Mouse (Mus musculus) forebrain, embryonic 10.5 days (tissue): ENCODE measurements at regions not wholly inside any gene's neighbourhood (a gene's known extent, or its start where the extent isn't known, plus 50 kb on each side); places are given as distances from the start of the nearest gene placed in this dataset.
A peak's percentile ranks its signal among the peaks of the same experiment; 100 is the strongest.

Source experiments
- DNase-seq: peaks from one replicate; pipeline ENCODE4 v3.0.0-alpha.2; 2017; ENCODE audit warnings: low spot score; ENCODE audit errors: extremely low spot score
- H3K27ac ChIP-seq: fragments of 300-500 bp; sonication (generic); 2 replicates; pipeline ENCODE4 v1.5.1; 2016; ENCODE audit warnings: mild to moderate bottlenecking
- H3K27me3 ChIP-seq: fragments of 300-500 bp; sonication (generic); 2 replicates; pipeline ENCODE4 v1.6.1; 2016; ENCODE audit warnings: mild to moderate bottlenecking; ENCODE audit not compliant: poor library complexity, severe bottlenecking
- H3K36me3 ChIP-seq: fragments of 300-500 bp; sonication (generic); replicated peaks from 2 replicates; pipeline ENCODE4 v1.6.1; 2016; ENCODE audit warnings: mild to moderate bottlenecking, moderate library complexity
- H3K4me1 ChIP-seq: fragments of 300-500 bp; sonication (generic); 2 replicates; pipeline ENCODE4 v1.6.1; 2016
- H3K4me3 ChIP-seq: fragments of 300-500 bp; sonication (generic); 2 replicates; pipeline ENCODE4 v1.5.1; 2016; ENCODE audit warnings: mild to moderate bottlenecking, moderate library complexity
- H3K9me3 ChIP-seq: fragments of 300-500 bp; sonication (generic); 2 replicates; pipeline ENCODE4 v1.6.1; 2016; ENCODE audit warnings: mild to moderate bottlenecking, moderate library complexity
- WGBS: fragments of 180-500 bp; shearing (Covaris S2); methylation state at CpG from one replicate; pipeline ENCODE4 v1.1.7; 2016; 5-methylcytosine and 5-hydroxymethylcytosine counted together

DNA sequence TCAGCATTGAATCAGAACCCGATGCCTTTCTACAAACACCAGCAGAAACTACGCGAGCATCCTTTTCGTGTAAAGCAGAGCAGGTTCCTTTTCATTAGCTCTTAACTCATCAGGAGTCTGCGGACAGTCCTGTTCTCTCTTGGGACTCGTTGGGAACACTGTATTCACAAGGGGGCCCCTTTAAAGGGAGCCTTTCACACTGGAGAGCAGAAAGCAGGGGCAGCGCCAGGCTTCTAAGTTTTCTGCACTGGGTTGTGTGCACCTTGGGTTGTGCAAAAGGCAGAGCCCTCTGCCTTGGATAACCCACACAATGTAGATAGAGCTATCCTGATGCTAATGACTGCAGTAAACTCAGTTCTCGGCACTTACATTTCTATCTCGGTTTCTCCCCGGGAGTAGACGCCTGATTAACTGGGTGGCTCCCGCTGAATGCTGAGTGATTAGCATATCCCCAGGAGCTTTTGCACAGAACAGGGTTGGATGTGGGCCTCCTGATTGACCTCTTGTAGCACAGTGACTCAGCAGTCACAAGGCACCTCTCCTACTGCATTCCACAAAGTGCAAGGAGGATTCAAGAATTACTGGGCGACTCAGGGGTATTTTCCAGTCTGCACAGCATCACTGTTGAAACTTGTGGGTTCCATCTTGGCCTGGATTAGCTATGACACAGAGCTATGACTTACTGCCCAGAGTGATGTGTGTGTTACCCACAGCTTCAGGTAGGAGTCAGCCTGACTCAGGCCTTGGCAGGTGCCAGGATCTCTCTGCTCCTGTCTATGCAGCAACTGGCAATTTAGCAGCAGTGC lies 209.8 kb upstream of the Igfbp3 start:
- peak overlapping the region; percentile 27 for H3K4me3 ChIP-seq
- H3K4me1 ChIP-seq: peaks cover 14% of the 10 kb centered on the region
- peak overlapping the region; percentile 75 for H3K27ac ChIP-seq
- no peaks in the 10 kb centered on the region for H3K9me3 ChIP-seq
- 8% methylated on average over 13 of the region's 13 CpGs for WGBS
- no peaks in the 10 kb centered on the region for H3K36me3 ChIP-seq
- no peaks in the 10 kb centered on the region for H3K27me3 ChIP-seq
- DNase-seq: peak; percentile 37

DNA sequence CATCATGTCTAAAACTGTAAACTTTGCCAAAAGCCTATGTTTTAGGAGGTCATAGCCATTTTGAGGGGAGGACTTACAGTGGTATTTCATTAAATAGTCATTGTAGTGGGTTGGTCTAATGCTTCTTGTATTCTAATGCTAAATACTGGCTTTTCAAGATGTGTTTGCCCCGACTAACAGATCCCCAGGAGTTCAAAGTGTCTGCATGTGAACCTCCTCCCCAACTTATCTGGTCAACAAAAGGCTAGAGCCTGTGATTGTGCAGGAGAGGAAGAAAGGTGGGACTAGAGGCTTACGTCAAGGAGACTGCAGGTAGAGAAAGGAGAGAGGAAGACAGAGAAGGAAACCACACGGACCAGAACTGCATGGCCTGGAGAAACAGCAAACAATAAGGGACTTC lies 198.9 kb upstream of the Igfbp3 start:
- Histone ChIP-seq H3K27ac (no peak overlapping the region), H3K9me3 (peaks cover 4% of the 10 kb centered on the region; the same call in 1 of the 2 replicates), H3K36me3 (no peaks in the 10 kb centered on the region), H3K4me3 (no peak overlapping the region), H3K4me1 (no peaks in the 10 kb centered on the region), H3K27me3 (no peaks in the 10 kb centered on the region)
- no peak for DNase-seq
- 73% methylated on average over 3 of the region's 3 CpGs for WGBS

GRCm38 (mm10) chr11:7408992-7409391 lies 195.3 kb upstream of the Igfbp3 start:
- Histone ChIP-seq H3K4me3 (no peak overlapping the region), H3K36me3 (no peaks in the 10 kb centered on the region), H3K9me3 (peaks cover 4% of the 10 kb centered on the region; the same call in 1 of the 2 replicates), H3K27me3 (no peaks in the 10 kb centered on the region), H3K4me1 (no peaks in the 10 kb centered on the region), H3K27ac (no peak overlapping the region)
- DNase-seq: no peak

DNA sequence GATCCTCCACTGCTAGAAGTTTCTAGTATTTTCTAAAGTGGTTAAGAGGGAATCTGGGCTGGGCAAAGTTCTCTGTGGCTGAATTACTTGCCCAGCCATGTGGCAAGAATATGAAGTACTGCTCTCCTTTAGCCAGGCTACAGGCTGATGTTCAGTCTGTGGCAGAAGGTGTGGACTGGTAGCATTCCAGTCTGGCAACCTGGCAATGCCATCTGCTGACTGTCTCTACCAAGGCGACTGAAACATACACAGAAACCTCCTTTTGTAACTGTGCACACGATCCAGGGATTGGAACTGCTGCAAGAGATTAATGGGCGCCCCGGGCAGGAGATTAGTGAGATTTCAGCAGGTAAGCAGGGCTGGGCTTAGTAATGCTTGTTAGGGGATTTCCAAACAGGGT lies 190.9 kb upstream of the Igfbp3 start:
- Histone ChIP-seq H3K27me3 (no peaks in the 10 kb centered on the region), H3K4me1 (no peaks in the 10 kb centered on the region), H3K27ac (no peak overlapping the region), H3K9me3 (no peaks in the 10 kb centered on the region), H3K36me3 (no peaks in the 10 kb centered on the region), H3K4me3 (no peak overlapping the region)
- no peak for DNase-seq
- 78% methylated on average over 4 of the region's 4 CpGs for WGBS

GRCm38 (mm10) chr11:7371835-7372234 lies 158.1 kb upstream of the Igfbp3 start:
- DNase-seq: no peak
- WGBS: 84% methylated on average over 1 of the region's 1 CpGs
- no peaks in the 10 kb centered on the region for H3K9me3 ChIP-seq
- H3K36me3 ChIP-seq: no peaks in the 10 kb centered on the region
- no peaks in the 10 kb centered on the region for H3K27me3 ChIP-seq
- H3K4me3 ChIP-seq: no peak overlapping the region
- H3K4me1 ChIP-seq: no peaks in the 10 kb centered on the region
- no peak overlapping the region for H3K27ac ChIP-seq

GRCm38 (mm10) chr11:7361388-7361787 lies 147.7 kb upstream of the Igfbp3 start:
- 95% methylated on average over 3 of the region's 3 CpGs for WGBS
- no peak overlapping the region for H3K27ac ChIP-seq

DNA sequence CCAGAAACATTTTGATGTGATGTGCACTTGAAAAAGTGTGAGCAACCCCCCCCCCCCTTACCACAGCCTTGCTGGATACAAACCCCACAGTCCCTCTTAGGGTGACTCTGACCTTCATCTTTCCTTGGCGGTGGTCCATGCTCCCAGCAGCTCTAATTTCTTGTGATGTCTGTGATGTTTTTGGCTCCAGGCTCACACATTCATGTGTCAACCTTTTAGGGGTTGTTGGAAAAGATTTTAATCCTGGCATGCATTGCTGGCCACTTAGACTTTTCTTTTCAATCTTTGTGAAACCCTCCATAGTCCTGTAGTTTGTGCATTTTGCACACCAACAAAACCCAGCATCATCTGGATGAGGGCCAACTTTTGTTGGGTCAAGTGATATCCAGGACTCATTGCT lies 134.9 kb upstream of the Igfbp3 start:
- Histone ChIP-seq H3K9me3 (no peaks in the 10 kb centered on the region), H3K4me3 (no peak overlapping the region), H3K4me1 (no peaks in the 10 kb centered on the region), H3K36me3 (no peaks in the 10 kb centered on the region), H3K27ac (no peak overlapping the region), H3K27me3 (no peaks in the 10 kb centered on the region)
- WGBS: 85% methylated on average over 1 of the region's 1 CpGs
- no peak for DNase-seq

More at GRCm38 (mm10) chr11:7361388-7361787, 147.7 kb upstream of the Igfbp3 start:
- no peak for DNase-seq
- no peaks in the 10 kb centered on the region for H3K36me3 ChIP-seq
- H3K4me3 ChIP-seq: no peak overlapping the region
- H3K27me3 ChIP-seq: no peaks in the 10 kb centered on the region
- no peaks in the 10 kb centered on the region for H3K4me1 ChIP-seq
- H3K9me3 ChIP-seq: no peaks in the 10 kb centered on the region

DNA sequence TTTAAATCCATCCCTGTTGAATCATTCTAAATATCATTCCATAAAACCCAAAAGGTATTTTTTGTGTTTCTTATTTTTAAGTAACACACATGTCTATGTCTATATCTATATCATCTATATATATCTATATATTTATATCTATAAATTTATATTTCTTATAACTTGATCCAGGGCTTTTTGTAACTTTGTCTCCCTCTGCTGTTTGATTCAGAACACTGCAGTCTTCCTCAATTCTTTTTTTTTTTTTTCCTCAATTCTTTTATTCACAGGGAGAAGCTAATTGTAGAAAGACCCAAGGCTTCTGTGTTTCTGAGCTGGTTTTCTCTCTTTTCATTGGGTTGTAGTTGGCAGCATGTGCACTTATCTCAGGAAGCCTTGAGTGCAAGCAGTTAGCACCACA lies 124.1 kb upstream of the Igfbp3 start:
- no peak overlapping the region for H3K27ac ChIP-seq
- no peak for DNase-seq
- no peak overlapping the region for H3K4me3 ChIP-seq
- H3K9me3 ChIP-seq: peaks cover 11% of the 10 kb centered on the region
- no peaks in the 10 kb centered on the region for H3K27me3 ChIP-seq
- no peaks in the 10 kb centered on the region for H3K36me3 ChIP-seq
- H3K4me1 ChIP-seq: no peaks in the 10 kb centered on the region

DNA sequence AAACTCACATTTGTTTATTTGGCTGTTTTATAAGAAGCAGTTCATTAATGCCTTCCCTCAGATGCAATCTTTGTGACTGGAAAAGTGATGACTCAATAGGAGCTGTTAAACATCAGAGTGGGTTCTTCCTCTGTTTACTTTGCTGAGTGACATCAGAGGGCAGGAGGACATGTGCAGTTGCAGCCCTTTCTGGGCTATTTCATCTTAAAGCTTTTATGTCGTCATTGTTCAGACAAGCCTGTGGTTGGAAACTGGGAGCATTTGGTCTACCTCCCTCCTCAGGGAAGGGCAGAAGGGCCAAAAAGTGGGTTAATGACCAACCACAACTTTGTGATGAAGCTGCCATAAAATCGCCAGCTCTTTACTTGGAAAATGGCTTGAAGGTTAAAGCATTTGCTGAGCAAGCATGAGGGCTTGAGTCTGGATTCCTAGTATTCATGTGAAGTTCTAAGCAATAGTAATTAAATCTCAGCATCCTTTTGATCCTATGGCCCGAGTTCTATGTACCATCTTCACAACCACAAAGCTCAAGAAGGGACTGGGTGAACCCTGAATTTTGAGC lies 103.8 kb upstream of the Igfbp3 start:
- no peak overlapping the region for H3K4me3 ChIP-seq
- DNase-seq: no peak
- no peaks in the 10 kb centered on the region for H3K9me3 ChIP-seq
- no peak overlapping the region for H3K27ac ChIP-seq
- WGBS: 76% methylated on average over 3 of the region's 3 CpGs
- no peaks in the 10 kb centered on the region for H3K27me3 ChIP-seq
- no peaks in the 10 kb centered on the region for H3K4me1 ChIP-seq
- H3K36me3 ChIP-seq: no peaks in the 10 kb centered on the region

DNA sequence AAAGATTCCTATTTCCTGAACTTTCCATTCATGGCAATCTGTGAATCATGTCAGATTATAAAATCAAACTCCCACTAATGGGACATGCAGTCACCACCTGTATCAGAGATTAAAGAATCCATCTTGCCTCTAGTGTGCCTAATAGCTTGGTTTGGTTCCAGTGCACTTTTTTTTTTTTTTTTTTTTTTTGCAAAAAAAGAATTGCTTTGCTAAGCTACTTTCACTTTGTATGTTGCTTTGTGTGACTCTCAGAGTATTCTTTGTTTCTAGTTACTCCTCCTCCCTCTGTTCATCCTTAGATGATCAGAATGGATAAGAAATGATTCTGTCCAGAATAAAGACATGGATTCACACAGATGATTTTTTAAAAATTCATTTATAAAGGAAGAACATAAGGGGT lies 82.5 kb upstream of the Igfbp3 start:
- H3K27ac ChIP-seq: no peak overlapping the region
- H3K27me3 ChIP-seq: no peaks in the 10 kb centered on the region
- DNase-seq: no peak
- H3K36me3 ChIP-seq: no peaks in the 10 kb centered on the region
- no peaks in the 10 kb centered on the region for H3K9me3 ChIP-seq
- H3K4me3 ChIP-seq: no peak overlapping the region
- H3K4me1 ChIP-seq: no peaks in the 10 kb centered on the region

GRCm38 (mm10) chr11:7289242-7289938 lies 75.7 kb upstream of the Igfbp3 start:
- no peaks in the 10 kb centered on the region for H3K9me3 ChIP-seq
- H3K4me1 ChIP-seq: 0 out of 2 replicates have a peak, but pooled peaks cover 7% of the 10 kb centered on the region
- no peaks in the 10 kb centered on the region for H3K27me3 ChIP-seq
- H3K36me3 ChIP-seq: no peaks in the 10 kb centered on the region
- no peak for DNase-seq
- no peak overlapping the region for H3K4me3 ChIP-seq
- WGBS: 90% methylated on average over 8 of the region's 8 CpGs
- no peak overlapping the region for H3K27ac ChIP-seq

DNA sequence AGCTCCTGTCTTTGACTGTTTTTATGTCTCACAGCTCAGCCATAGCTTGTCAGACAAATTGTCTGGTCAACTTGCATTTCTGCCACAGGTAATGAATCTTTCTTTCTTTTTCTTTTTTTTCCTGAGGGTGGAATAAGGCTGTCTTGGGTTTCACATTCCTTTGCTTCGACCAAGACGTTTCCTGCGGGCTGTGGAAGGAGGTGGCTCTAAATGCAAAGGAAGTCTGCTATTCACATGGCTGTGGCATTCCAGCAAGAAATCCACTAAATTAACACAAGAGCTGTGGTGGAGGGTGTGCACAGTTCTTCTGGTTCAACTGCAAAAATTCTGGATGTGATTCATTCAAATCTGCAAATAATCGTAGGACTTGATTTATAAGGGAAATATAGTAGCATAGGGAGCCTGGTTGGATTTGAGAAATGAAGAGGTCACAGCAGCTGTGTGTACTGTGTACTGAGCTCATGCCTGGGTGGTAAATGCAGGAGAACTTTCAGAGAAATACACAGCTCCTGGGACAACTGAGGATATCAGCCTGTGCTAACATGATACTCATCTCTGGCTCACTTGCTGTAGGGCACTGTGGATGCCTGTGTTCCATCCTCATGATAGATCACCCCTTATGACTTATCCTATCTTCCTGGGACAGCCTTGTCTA lies 71.2 kb upstream of the Igfbp3 start:
- H3K27ac ChIP-seq: no peak overlapping the region
- WGBS: 64% methylated on average over 4 of the region's 4 CpGs

DNA sequence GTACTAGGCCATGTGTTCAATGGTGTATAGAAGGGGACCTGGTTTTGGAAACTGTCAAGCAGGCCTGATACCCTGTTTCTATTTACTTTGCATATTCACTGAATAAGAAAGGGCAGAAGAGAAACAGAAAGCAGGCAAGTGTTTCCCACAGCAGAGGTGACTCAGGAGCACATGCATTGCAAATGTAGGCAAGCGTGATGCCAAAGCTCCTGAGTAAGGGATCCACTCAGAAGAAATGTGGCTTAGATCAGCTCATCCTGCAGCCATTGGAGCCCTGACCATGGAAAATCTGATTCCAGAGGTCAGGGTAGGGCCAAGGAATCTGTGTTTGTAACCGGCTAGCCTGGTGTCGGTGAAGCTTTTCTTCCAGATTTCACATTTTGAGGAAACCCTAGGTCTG lies 69.3 kb upstream of the Igfbp3 start:
- H3K27me3 ChIP-seq: no peaks in the 10 kb centered on the region
- no peaks in the 10 kb centered on the region for H3K36me3 ChIP-seq
- no peaks in the 10 kb centered on the region for H3K9me3 ChIP-seq
- H3K4me1 ChIP-seq: peaks cover 33% of the 10 kb centered on the region
- H3K4me3 ChIP-seq: no peak overlapping the region
- 74% methylated on average over 3 of the region's 3 CpGs for WGBS
- H3K27ac ChIP-seq: no peak overlapping the region
- no peak for DNase-seq

More for the DNA sequence above, 71.2 kb upstream of the Igfbp3 start:
- H3K36me3 ChIP-seq: no peaks in the 10 kb centered on the region
- H3K4me1 ChIP-seq: peaks cover 33% of the 10 kb centered on the region
- H3K9me3 ChIP-seq: no peaks in the 10 kb centered on the region
- no peak overlapping the region for H3K4me3 ChIP-seq
- no peaks in the 10 kb centered on the region for H3K27me3 ChIP-seq
- no peak for DNase-seq
